Mouse (Mus musculus): ENCODE measurements around the gene Lyve1. TPM values are rescaled to one million over a fixed set of nuclear protein-coding genes. Genes with fewer than 3 reads are reported as not detected.

Gene Lyve1
- polyA plus RNA-seq, 1 experiment from 2014 or later: 26.4 TPM

- Histone ChIP-seq H3K36me3 (ENCODE audit: control insufficient read depth, insufficient read depth) (peaks cover 28% of the 10 kb centered on the region), H3K9ac (ENCODE audit: low read depth, low read length) (no peak overlapping the region), H3K9me3 (replicated peaks; ENCODE audit: control insufficient read depth, low read length) (no peaks in the 10 kb centered on the region), H3K27me3 (ENCODE audit: control insufficient read depth, insufficient read depth, low read depth, low read length) (no peaks in the 10 kb centered on the region), H3K4me2 (ENCODE audit: low read depth, low read length) (no peak overlapping the region), H3K4me1 (ENCODE audit: control insufficient read depth, low read depth, low read length) (peaks cover 43% of the 10 kb centered on the region), H3K4me3 (ENCODE audit: low read depth, low read length) (no peak overlapping the region), H3K27ac (ENCODE audit: low read length) (no peak overlapping the region)
- no peak for ATAC-seq (ENCODE audit: low read depth)
- 77% methylated on average over 4 of the region's 4 CpGs for WGBS (ENCODE audit: insufficient replicate concordance)
These were observed 41.0 kb downstream of the Lyve1 start for GRCm38 (mm10) chr7:110822055-110822454.

DNA sequence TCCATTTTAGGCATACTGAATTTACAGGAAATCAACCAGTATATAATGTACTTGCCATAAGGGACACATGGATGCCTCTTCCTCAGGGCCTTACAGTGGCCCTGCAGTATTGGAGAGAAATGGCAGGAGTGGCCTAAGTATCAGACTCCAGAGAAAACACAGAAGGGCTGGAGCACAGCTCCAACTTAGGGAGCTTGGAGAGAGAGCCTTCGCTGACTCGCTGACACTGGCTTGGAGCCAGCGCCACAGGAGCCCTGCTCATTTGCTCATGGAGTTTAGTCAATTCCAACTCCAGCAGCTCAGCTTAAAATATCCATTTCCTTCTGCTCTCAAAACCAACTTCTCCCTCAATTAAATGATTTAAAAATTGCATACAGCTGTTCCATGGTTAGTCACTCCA lies 41.4 kb downstream of the Lyve1 start:
- no peak overlapping the region for H3K4me2 ChIP-seq (ENCODE audit: low read depth, low read length)
- ATAC-seq (ENCODE audit: low read depth): no peak
- H3K9me3 ChIP-seq (replicated peaks; ENCODE audit: control insufficient read depth, low read length): no peaks in the 10 kb centered on the region
- H3K4me3 ChIP-seq (ENCODE audit: low read depth, low read length): no peak overlapping the region
- no peak overlapping the region for H3K9ac ChIP-seq (ENCODE audit: low read depth, low read length)
- 76% methylated on average over 3 of the region's 3 CpGs for WGBS (ENCODE audit: insufficient replicate concordance)
- H3K27ac ChIP-seq (ENCODE audit: low read length): no peak overlapping the region
- H3K36me3 ChIP-seq (ENCODE audit: control insufficient read depth, insufficient read depth): peaks cover 24% of the 10 kb centered on the region
- peaks cover 43% of the 10 kb centered on the region for H3K4me1 ChIP-seq (ENCODE audit: control insufficient read depth, low read depth, low read length)
- H3K27me3 ChIP-seq (ENCODE audit: control insufficient read depth, insufficient read depth, low read depth, low read length): no peaks in the 10 kb centered on the region

- WGBS (ENCODE audit: insufficient replicate concordance): 45% methylated on average over 5 of the region's 5 CpGs
- Histone ChIP-seq H3K4me2 (ENCODE audit: low read depth, low read length) (no peak overlapping the region), H3K9me3 (replicated peaks; ENCODE audit: control insufficient read depth, low read length) (no peaks in the 10 kb centered on the region), H3K27me3 (ENCODE audit: control insufficient read depth, insufficient read depth, low read depth, low read length) (no peaks in the 10 kb centered on the region), H3K9ac (ENCODE audit: low read depth, low read length) (no peak overlapping the region), H3K27ac (ENCODE audit: low read length) (no peak overlapping the region), H3K4me3 (ENCODE audit: low read depth, low read length) (no peak overlapping the region), H3K4me1 (ENCODE audit: control insufficient read depth, low read depth, low read length) (peaks cover 43% of the 10 kb centered on the region), H3K36me3 (ENCODE audit: control insufficient read depth, insufficient read depth) (peaks cover 24% of the 10 kb centered on the region)
- ATAC-seq (ENCODE audit: low read depth): no peak
These were observed 42.0 kb downstream of the Lyve1 start for GRCm38 (mm10) chr7:110821068-110821467.

- Histone ChIP-seq H3K4me1 (ENCODE audit: control insufficient read depth, low read depth, low read length) (peaks cover 35% of the 10 kb centered on the region), H3K9me3 (replicated peaks; ENCODE audit: control insufficient read depth, low read length) (no peaks in the 10 kb centered on the region), H3K27me3 (ENCODE audit: control insufficient read depth, insufficient read depth, low read depth, low read length) (no peaks in the 10 kb centered on the region), H3K9ac (ENCODE audit: low read depth, low read length) (no peak overlapping the region), H3K4me3 (ENCODE audit: low read depth, low read length) (no peak overlapping the region), H3K36me3 (ENCODE audit: control insufficient read depth, insufficient read depth) (peaks cover 28% of the 10 kb centered on the region), H3K4me2 (ENCODE audit: low read depth, low read length) (peak overlapping the region; percentile 27), H3K27ac (ENCODE audit: low read length) (peak overlapping the region; percentile 58)
- ATAC-seq (ENCODE audit: low read depth): peak; percentile 86
- whole genome bisulfite sequencing (ENCODE audit: insufficient replicate concordance): 21% methylated on average over 11 of the region's 11 CpGs
These were observed 44.2 kb downstream of the Lyve1 start for GRCm38 (mm10) chr7:110818787-110819350.

DNA sequence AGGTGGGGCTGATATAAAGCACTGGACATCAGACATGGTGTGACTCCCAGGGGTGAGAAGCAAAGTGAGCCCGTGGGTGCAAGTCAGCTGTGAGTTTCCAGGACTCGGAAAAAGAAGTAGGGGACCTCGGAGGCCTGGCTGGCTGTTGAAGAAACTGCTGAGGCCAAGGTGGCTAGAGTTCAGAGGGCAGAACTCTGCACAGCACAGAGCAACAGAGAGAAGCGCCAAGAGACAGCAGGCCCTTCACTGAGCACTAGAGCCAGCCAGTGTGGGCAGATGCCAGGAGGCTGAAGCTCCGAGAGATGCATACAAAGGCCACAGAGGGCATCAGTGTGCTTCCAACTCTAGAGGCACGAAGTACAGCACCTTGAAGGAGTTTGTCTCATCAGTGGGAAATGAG lies 44.8 kb downstream of the Lyve1 start:
- Histone ChIP-seq H3K9ac (ENCODE audit: low read depth, low read length) (peak overlapping the region; percentile 26; the same call in 1 of the 2 replicates), H3K9me3 (replicated peaks; ENCODE audit: control insufficient read depth, low read length) (no peaks in the 10 kb centered on the region), H3K27me3 (ENCODE audit: control insufficient read depth, insufficient read depth, low read depth, low read length) (no peaks in the 10 kb centered on the region), H3K4me2 (ENCODE audit: low read depth, low read length) (peak overlapping the region; percentile 27; the same call in 1 of the 2 replicates), H3K4me3 (ENCODE audit: low read depth, low read length) (no peak overlapping the region), H3K36me3 (ENCODE audit: control insufficient read depth, insufficient read depth) (peaks cover 29% of the 10 kb centered on the region), H3K4me1 (ENCODE audit: control insufficient read depth, low read depth, low read length) (peaks cover 28% of the 10 kb centered on the region), H3K27ac (ENCODE audit: low read length) (peak overlapping the region; percentile 58; the same call in 1 of the 2 replicates)
- 72% methylated on average over 6 of the region's 6 CpGs for WGBS (ENCODE audit: insufficient replicate concordance)
- ATAC-seq (ENCODE audit: low read depth): no peak

DNA sequence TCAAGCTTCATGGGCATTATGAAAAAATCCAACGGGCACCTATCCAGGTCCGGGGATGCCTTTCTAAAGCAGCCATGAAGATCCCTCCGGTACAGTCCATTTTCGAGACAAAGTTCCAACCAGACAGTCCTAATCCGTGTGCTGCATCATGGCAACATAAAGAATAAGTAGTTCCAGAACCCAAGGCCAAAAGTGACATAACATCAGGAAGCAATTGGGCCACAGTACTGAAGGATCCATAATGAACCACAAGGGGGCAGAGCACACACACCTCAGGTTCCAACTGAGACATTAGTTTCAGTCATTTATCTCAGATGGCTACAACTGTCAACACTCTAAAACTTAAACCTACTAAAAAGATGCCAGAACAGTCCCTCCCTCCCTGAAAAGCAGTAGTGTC lies 47.0 kb downstream of the Lyve1 start:
- H3K36me3 ChIP-seq (ENCODE audit: control insufficient read depth, insufficient read depth): peaks cover 40% of the 10 kb centered on the region
- H3K4me2 ChIP-seq (ENCODE audit: low read depth, low read length): no peak overlapping the region
- WGBS (ENCODE audit: insufficient replicate concordance): 62% methylated on average over 5 of the region's 5 CpGs
- H3K9ac ChIP-seq (ENCODE audit: low read depth, low read length): no peak overlapping the region
- ATAC-seq (ENCODE audit: low read depth): 0 out of 2 replicates have a peak, but pooled peaks have one; percentile 26
- H3K27ac ChIP-seq (ENCODE audit: low read length): no peak overlapping the region
- no peaks in the 10 kb centered on the region for H3K27me3 ChIP-seq (ENCODE audit: control insufficient read depth, insufficient read depth, low read depth, low read length)
- no peak overlapping the region for H3K4me3 ChIP-seq (ENCODE audit: low read depth, low read length)
- peaks cover 26% of the 10 kb centered on the region for H3K4me1 ChIP-seq (ENCODE audit: control insufficient read depth, low read depth, low read length)
- H3K9me3 ChIP-seq (replicated peaks; ENCODE audit: control insufficient read depth, low read length): no peaks in the 10 kb centered on the region

DNA sequence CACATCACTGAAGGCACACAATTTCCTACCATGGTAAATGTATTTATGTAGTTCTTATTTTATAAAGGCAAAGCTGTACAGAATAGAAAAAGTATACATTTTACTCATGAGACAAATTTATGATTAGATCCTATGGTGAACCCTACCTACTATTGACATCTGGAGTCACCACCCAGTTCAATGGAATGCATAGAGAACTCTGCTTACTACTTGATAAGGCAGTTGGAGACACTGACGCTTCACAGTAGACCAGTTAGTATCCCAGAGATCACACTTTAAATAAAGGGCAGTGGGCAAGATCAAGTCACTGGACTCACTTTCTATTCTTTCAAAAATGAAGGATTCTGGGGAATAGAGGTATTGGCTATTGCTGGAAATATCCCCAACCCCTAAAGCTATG lies 49.1 kb downstream of the Lyve1 start:
- peaks cover 57% of the 10 kb centered on the region for H3K36me3 ChIP-seq (ENCODE audit: control insufficient read depth, insufficient read depth)
- H3K4me2 ChIP-seq (ENCODE audit: low read depth, low read length): no peak overlapping the region
- 24% methylated on average over 1 of the region's 1 CpGs for WGBS (ENCODE audit: insufficient replicate concordance)
- H3K27ac ChIP-seq (ENCODE audit: low read length): no peak overlapping the region
- H3K4me1 ChIP-seq (ENCODE audit: control insufficient read depth, low read depth, low read length): peaks cover 11% of the 10 kb centered on the region
- no peak for ATAC-seq (ENCODE audit: low read depth)
- no peaks in the 10 kb centered on the region for H3K27me3 ChIP-seq (ENCODE audit: control insufficient read depth, insufficient read depth, low read depth, low read length)
- H3K9ac ChIP-seq (ENCODE audit: low read depth, low read length): no peak overlapping the region
- no peaks in the 10 kb centered on the region for H3K9me3 ChIP-seq (replicated peaks; ENCODE audit: control insufficient read depth, low read length)
- no peak overlapping the region for H3K4me3 ChIP-seq (ENCODE audit: low read depth, low read length)

DNA sequence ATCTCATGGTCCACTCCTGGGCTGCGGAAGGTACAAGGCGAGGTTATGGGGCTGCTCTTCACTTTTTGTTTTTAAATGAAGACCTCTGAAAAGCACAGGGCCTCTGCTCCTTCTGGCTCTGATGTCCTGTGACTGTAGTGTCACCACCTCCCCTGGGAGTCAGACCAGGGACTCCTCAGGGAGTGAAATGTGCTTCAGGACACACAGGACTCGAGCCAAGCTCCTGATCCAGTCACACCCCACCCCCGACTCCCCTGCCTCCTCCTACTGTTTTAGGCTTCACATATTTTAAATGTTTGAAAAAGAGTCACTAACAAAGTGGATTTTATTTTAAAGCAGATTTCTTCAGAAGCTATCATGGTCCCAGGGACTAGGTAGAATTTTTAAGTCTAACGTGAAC lies 51.5 kb downstream of the Lyve1 start:
- Histone ChIP-seq H3K9ac (ENCODE audit: low read depth, low read length) (no peak overlapping the region), H3K9me3 (replicated peaks; ENCODE audit: control insufficient read depth, low read length) (no peaks in the 10 kb centered on the region), H3K36me3 (ENCODE audit: control insufficient read depth, insufficient read depth) (peaks cover 67% of the 10 kb centered on the region), H3K27ac (ENCODE audit: low read length) (no peak overlapping the region), H3K4me1 (ENCODE audit: control insufficient read depth, low read depth, low read length) (no peaks in the 10 kb centered on the region; the same call in 1 of the 2 replicates), H3K4me3 (ENCODE audit: low read depth, low read length) (no peak overlapping the region), H3K4me2 (ENCODE audit: low read depth, low read length) (no peak overlapping the region), H3K27me3 (ENCODE audit: control insufficient read depth, insufficient read depth, low read depth, low read length) (no peaks in the 10 kb centered on the region)
- WGBS (ENCODE audit: insufficient replicate concordance): 80% methylated on average over 5 of the region's 5 CpGs
- no peak for ATAC-seq (ENCODE audit: low read depth)

GRCm38 (mm10) chr7:110810995-110811394 lies 52.0 kb downstream of the Lyve1 start:
- Histone ChIP-seq H3K9me3 (replicated peaks; ENCODE audit: control insufficient read depth, low read length) (no peaks in the 10 kb centered on the region), H3K9ac (ENCODE audit: low read depth, low read length) (no peak overlapping the region), H3K4me2 (ENCODE audit: low read depth, low read length) (no peak overlapping the region), H3K4me1 (ENCODE audit: control insufficient read depth, low read depth, low read length) (no peaks in the 10 kb centered on the region; the same call in 1 of the 2 replicates), H3K27me3 (ENCODE audit: control insufficient read depth, insufficient read depth, low read depth, low read length) (no peaks in the 10 kb centered on the region), H3K4me3 (ENCODE audit: low read depth, low read length) (no peak overlapping the region), H3K36me3 (ENCODE audit: control insufficient read depth, insufficient read depth) (peaks cover 68% of the 10 kb centered on the region), H3K27ac (ENCODE audit: low read length) (no peak overlapping the region)
- 87% methylated on average over 8 of the region's 8 CpGs for WGBS (ENCODE audit: insufficient replicate concordance)
- ATAC-seq (ENCODE audit: low read depth): no peak

Data from liver, embryonic 16.5 days (tissue).